Mouse (Mus musculus) neutrophil, adult 59 days (primary cell): Measurements from ENCODE around the gene Gbp3. TPM values are rescaled to one million over a fixed set of nuclear protein-coding genes. Genes with fewer than 3 reads are reported as not detected.

Experiments used
- total RNA-seq, 2 experiments: library from RNA; stranded (reverse); gene quantifications; 1 replicate in 1 of 2; 2 replicates in 1 of 2; pipeline ENCODE4 v1.2.4; 2023

The Gbp3 gene
- total RNA-seq, result 10 to 100 TPM in 1 of 2 experiments, 1 to 10 TPM in 1; 8.3 to 14.0 TPM

DNA sequence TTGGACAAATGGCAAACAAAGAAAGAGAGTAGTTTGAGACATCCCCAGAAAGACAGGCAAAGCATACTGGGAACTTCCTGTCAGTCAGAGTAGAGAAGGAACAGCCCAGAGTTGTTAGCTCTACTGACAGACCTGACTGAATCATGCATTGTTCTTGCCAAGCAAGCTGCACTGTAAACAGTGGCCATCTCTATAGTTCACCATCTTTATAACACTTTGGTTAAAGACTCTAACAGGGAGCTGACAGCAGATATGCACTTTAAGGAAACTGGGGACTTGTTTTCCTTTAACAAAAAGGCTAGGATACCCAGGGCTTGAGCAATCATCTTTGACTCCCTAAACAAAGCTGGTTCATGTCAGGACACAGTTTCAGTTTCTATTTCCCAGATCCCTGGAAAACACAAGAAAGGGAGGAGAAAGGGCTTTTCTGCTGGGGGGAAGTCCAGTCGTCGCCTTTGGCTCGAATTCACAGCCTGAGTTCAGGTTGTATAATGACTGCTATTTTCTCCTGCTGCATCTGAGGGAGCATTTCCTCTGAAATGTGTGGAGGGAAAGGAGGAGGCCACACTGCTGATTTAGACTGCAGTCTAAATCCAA is at the start of gene Gbp3:
Gene Gbp3, plus strand, starts transcription at position 395 of the 597 bp plus-strand sequence.

DNA sequence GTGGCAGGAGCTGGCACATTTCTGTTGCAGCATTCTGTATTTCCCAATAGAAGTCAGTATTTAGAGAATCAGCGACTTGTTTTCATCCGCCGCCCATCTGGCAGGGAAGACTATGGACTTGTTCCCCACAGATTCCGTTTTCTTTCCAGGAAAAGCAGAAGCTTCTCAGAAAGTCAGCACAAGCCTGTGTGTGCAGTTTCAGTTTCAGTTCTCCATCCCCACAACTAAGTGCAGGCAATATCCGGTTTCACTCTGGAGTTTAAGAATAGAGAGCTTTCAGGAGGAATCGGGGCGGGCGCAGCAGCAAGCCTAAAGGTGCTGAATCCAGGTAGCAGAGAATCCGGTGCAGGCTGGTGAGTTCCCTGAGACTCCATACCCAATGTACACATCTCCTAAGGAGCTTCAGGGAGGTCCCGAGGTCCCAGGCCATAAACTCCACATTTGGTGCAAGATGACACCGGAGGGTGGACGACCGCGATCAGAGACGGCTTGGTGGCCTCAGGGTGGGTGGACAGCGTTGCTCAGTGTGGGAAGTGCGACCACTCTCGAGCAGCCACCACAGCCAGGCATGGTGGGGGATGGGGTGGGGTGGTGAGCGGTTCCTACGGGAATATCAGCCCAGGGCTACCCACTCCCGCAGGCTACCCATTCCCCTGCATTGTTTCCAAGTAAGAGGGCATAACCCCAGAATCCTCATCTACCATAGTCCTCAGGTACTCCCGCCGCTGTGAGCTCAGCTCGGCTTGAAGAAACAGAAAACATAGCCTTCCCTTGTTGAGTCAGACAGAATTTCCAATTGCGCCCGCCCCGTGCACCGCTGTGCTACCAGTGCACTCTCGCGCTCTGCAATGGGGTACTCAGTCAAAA is 29.5 kb upstream of the Gbp3 start, which contains the start of gene Gbp7:
Gene Gbp7, plus strand, starts transcription at position 256 of the 867 bp plus-strand sequence.

DNA sequence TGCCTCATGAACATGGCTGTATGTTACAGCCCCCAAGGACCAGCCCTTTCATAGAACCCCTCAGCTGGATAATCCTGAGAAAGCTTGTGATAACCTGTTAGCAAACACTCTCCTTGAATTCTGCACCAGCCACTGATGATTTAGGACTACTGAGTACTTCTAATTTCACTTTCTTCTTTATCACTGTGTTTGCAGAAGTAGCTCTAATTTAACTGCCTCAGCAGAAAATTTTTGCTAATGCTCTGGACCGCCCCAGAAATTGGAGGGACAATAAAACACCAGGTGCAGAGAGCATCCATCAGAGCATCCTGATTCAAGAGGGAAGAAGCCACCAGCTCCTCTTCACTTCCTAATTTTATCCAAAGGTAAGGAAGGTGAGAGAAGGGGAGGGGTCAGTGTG is 34.7 kb downstream of the Gbp3 start, which contains the start of gene Gbp2b:
Gene Gbp2b, plus strand, starts transcription at position 301 of the 400 bp plus-strand sequence.

GRCm38 (mm10) chr3:142620111-142620955 is 60.5 kb downstream of the Gbp3 start, which contains the start of gene Gbp2:
Gene Gbp2, plus strand, starts transcription at chr3:142620602.

Other genes with a start within 250 kb of the Gbp3 start
- 10 to 100 TPM; 64.5 to 66.6 TPM for gene Pdlim5, start 164.3 kb upstream of the Gbp3 start, total RNA-seq
- 1 to 10 TPM; 3.0 to 3.4 TPM for gene Gbp5, start 66.0 kb upstream of the Gbp3 start, total RNA-seq
- gene Gbp7, start 29.7 kb upstream of the Gbp3 start, total RNA-seq, result 1 to 10 TPM; 6.2 to 7.6 TPM
- gene Gbp2b, start 34.8 kb downstream of the Gbp3 start, total RNA-seq, result not detected
- gene Gbp2, start 60.6 kb downstream of the Gbp3 start, total RNA-seq, result 1 to 10 TPM; 6.3 to 7.9 TPM
- 1 to 10 TPM; 2.3 to 3.6 TPM for gene Kyat3, start 141.0 kb downstream of the Gbp3 start, total RNA-seq
- gene Gtf2b, start 205.0 kb downstream of the Gbp3 start, total RNA-seq, result 10 to 100 TPM; 50.9 to 54.6 TPM